Mouse (Mus musculus) stomach, postnatal 0 days (tissue): ENCODE results near the gene Uqcc2.

ENCODE experiments used
- CTCF ChIP-seq: IDR thresholded peaks from 2 replicates; pipeline ENCODE4 v1.5.1; 2016; ENCODE audit warnings: antibody characterized with exemption, low read depth, mild to moderate bottlenecking, moderate library complexity
- EP300 ChIP-seq: optimal IDR thresholded peaks from 2 replicates; pipeline ENCODE3; 2016; ENCODE audit warnings: antibody characterized with exemption

DNA sequence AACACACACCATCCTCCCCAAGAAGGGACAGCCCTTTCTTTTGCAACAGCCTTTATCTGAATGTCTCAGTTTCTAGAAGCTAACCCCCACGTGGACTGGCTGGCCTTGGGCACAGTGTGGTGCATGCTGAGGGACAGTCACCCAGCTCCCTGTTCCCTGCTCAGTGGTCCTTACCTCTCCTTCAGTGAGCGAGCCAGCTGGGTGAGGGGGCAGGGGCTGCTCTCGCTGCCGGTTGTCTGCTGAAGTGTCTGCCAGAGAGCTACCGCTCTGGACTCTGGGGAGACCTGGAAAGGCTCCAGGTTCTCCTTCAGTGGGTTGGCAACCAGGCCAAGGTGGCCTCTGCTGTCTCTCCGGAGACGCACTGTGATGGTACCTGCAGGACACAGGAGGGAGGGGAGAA lies 17.2 kb upstream of the Uqcc2 start:
- TF ChIP-seq CTCF (no peak), EP300 (no peak)
